Mouse (Mus musculus): Measurements from ENCODE around the gene B4galt2. TPM values are rescaled to one million over a fixed set of nuclear protein-coding genes. Genes with fewer than 3 reads are reported as not detected.

The B4galt2 gene
- total RNA-seq, 2 experiments from 2014 or later: 86.7 to 90.6 TPM

DNA sequence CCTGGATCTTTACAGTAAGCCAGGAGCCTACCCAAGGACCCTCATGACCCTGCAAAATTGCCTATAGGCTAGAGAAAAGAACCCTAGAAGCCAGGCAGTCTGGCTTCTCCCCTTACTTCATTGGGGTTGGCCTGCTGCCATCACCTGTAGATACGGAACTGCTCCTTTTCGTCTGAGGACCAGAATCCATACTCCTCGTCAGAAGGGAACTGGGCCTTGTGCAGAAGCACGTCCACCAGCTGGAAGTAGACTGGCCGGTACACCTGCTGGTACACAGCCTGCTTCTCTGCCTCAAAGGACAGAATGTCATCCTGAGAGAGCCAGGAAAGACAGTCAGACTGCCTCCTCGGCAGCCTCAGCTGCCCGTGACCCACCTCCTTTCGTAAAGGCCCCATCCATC lies 21.5 kb upstream of the B4galt2 start:
- no peak for TF ChIP-seq CTCF (IDR thresholded peaks at IDR 0.05)
- Histone ChIP-seq H3K4me3 (no peak overlapping the region), H3K27ac (peak overlapping the region; percentile 40)
- no peak for DNase-seq (ENCODE audit: extremely low spot score in 1 of 2, low spot score in 2 of 2)
- intact Hi-C loops (cut with DNase I): no loop called here

DNA sequence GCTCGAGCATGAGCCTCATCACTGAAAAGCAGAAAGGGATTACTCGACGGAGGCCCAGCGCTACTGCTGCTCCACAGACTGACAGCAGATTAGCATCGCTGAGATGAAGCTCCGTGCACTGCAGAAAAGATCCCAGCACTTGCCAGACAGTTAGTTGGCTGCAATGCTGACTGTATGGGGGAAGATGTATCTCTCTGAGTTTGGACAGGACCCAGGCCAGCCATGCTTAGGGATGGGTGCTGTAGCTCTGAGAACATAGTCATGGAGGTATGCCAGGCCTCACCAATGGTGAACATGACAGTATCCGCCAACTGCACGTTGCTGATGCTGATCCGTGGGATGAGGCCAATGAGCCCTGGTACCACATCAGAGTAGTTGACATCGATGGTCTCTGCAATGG lies 20.8 kb upstream of the B4galt2 start:
- intact Hi-C loops (cut with DNase I): no loop called here
- peak overlapping the region; percentile 40; the same call in 1 of the 2 replicates for H3K27ac ChIP-seq
- no peak for DNase-seq (ENCODE audit: extremely low spot score in 1 of 2, low spot score in 2 of 2)
- no peak for TF ChIP-seq CTCF (IDR thresholded peaks at IDR 0.05)
- no peak overlapping the region for H3K4me3 ChIP-seq

DNA sequence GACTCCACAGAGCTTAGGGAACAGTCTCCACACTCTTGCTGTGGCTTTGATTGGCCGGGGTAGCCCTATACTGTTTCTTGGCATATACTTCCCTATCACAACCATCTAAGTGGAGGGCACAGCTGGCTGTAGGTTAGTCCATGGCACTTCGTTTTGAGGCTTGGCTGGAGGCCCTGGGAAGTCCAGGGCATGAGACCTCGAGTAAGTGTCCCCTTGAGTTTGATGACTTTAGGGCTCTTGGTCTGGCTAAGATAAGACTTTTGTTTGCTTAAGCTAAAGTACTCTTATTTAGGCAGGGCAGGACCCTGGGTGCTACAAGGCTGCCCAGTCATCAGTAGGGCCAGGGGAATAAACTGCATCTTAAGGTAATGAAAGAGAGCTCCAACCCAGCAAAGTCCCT lies 14.8 kb upstream of the B4galt2 start:
- Histone ChIP-seq H3K4me3 (no peak overlapping the region), H3K27ac (no peak overlapping the region)
- intact Hi-C loops (cut with DNase I): no loop called here
- no peak for TF ChIP-seq CTCF (IDR thresholded peaks at IDR 0.05)
- no peak for DNase-seq (ENCODE audit: extremely low spot score in 1 of 2, low spot score in 2 of 2)

DNA sequence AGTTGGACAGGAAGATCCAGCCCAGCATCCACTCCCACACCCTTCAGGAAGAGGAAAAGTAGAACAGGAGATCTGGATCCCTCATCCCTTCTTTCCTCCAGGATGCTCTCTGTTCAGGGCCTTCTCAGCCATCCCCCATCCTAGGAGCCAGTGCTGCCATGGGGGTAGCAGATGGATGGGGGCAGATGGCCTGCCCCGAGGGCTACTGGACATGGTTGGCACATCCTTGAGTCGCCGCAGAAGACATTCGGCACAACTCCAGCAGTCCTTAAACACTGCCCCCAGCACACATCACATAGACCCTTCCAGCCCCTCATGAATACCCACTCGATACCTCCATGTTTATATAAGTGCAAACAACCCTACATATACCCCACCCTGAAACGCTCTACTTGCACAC lies 12.7 kb upstream of the B4galt2 start:
- TF ChIP-seq CTCF (IDR thresholded peaks at IDR 0.05): no peak
- intact Hi-C loops (cut with DNase I): no loop called here
- no peak for DNase-seq (ENCODE audit: extremely low spot score in 1 of 2, low spot score in 2 of 2)
- no peak overlapping the region for H3K4me3 ChIP-seq
- H3K27ac ChIP-seq: no peak overlapping the region

DNA sequence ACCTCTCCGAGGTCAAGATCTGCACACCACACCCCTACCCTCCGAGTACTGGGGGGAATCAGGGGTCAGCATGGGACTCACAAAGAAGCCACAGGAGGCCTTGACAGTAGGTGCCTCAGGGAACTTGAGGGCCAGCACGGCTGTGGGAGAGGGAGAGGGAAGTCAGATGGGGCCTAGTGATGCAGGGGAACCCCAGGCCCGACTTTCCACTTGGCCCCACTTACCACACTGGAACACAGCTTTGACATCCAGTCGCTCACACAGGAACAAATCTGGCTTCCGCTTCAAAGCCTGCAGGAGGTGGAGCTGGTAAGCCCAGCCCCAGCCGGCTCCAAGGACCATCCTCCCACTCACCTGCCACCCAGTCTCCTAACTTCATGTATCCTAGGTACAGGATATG lies 12.1 kb upstream of the B4galt2 start:
- intact Hi-C loops (cut with DNase I): loop anchor here (1.0 kb wide), 1 partner anchor 8 kb away; no protein-coding TSS in a partner anchor
- no peak for TF ChIP-seq CTCF (IDR thresholded peaks at IDR 0.05)
- Histone ChIP-seq H3K4me3 (no peak overlapping the region), H3K27ac (no peak overlapping the region)
- DNase-seq (ENCODE audit: extremely low spot score in 1 of 2, low spot score in 2 of 2): no peak

DNA sequence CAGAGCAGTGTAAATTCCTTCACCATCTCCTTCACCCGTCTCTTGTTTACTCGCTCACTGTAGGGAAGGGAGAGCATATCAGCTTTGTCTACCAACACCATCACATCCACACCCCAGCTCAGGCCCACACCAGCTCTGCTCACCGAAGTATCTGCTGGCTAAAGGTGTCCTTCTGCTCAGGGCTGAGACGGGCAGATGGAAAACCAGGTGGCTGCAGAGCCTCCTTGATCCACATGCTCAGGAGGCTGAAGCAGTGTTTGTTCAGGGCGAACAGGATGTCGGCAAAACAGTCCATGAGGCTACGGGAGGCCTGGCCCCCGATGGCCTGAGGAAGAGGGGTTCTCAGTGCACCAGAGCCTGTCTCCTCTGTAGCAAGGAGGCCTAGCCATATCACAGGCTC lies 11.3 kb upstream of the B4galt2 start:
- intact Hi-C loops (cut with DNase I): no loop called here
- H3K27ac ChIP-seq: no peak overlapping the region
- no peak for TF ChIP-seq CTCF (IDR thresholded peaks at IDR 0.05)
- no peak for DNase-seq (ENCODE audit: extremely low spot score in 1 of 2, low spot score in 2 of 2)
- no peak overlapping the region for H3K4me3 ChIP-seq

DNA sequence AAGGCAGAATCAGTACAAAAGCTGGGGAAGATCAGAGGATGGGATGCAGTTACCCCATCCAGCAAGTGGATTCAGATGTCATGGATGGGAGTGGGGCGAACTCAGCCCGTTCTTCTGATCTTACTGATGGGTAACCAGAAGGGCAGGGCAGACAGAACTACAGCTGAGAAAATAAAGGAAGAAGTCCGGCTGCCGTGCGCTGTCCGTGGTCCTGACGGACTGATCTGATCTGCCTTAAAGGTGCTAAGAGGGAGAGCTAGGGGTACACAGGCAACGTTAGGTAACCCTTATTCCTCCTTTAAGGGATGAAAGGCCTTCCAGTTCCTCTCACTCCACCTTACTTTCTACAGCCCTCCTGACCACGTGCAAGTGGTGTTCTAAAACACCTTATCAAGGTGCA lies 10.1 kb upstream of the B4galt2 start:
- no peak for TF ChIP-seq CTCF (IDR thresholded peaks at IDR 0.05)
- intact Hi-C loops (cut with DNase I): no loop called here
- Histone ChIP-seq H3K27ac (no peak overlapping the region), H3K4me3 (no peak overlapping the region)
- no peak for DNase-seq (ENCODE audit: extremely low spot score in 1 of 2, low spot score in 2 of 2)

DNA sequence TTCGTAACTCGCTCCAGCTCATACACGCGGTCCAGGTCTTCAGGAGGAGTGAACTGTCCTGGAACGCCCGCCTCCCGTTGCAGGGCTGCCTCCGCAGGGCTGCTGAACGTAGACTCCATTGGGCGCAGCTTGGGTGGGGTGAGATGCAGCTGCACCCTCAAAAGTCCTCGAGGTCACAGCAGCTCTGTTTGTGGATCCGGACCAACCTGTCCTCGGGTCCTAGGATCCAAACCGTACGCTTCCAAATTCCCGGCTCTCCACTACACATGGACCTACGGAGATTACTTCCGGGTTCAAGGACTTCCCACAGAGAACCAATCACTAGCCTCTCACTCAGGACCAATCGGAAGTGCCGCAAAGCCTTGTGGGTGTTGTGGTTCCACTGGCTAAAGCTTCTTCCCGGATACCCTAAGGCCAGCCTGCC lies 8.5 kb upstream of the B4galt2 start, which contains the start of gene Dph2:
Gene Dph2 (minus strand): TSS at position 295 of the 424 bp plus-strand sequence.
- intact Hi-C loops (cut with DNase I): no loop called here
- TF ChIP-seq CTCF (IDR thresholded peaks at IDR 0.05): no peak
- H3K27ac ChIP-seq: peak within 1 kb of the TSS; percentile 6; the same call in 1 of the 2 replicates
- peak within 1 kb of the TSS; percentile 67 for H3K4me3 ChIP-seq
- DNase-seq (ENCODE audit: extremely low spot score in 1 of 2, low spot score in 2 of 2): peak; percentile 73 to 80

DNA sequence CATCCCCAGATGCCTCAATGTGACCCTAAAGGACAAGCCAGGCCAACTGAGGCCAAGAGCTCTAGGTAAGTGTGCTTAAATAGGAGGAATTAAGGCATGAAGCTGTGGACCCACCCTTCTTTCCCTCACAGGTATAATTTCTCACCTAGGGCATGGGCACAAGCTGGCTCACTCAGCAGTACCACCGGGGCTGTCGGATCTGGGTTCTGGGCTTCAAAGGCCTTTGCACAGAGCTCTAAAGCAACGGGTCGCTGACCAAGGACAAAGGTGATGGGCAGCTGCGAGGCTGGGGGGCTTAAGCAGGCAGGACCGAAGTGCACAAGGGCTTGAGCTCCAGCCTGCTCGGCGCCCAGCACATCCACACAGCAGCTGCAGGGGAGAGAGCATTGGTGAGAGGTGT lies 7.5 kb upstream of the B4galt2 start:
- H3K4me3 ChIP-seq: no peak overlapping the region
- intact Hi-C loops (cut with DNase I): no loop called here

DNA sequence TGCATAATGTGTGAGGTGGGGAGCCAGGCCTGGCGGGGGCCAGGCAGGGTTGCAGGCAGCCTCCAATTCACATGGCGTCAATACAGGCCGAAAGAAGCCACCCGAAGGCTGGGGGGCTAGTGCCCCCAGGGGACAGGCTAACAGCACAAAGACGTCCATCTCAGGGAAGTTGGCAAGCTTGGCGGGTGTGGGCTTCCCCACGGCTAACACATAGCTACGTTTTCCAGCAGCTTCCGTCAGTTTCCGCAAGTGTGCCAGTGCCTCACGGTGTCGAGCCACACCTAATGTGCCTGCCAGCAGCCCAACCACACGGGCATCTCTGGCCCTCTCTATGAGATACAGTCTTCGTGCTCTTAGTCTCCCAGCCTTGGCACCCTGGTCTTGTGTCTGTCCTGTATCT lies 6.7 kb upstream of the B4galt2 start:
- TF ChIP-seq CTCF (IDR thresholded peaks at IDR 0.05): no peak
- intact Hi-C loops (cut with DNase I): no loop called here
- no peak for DNase-seq (ENCODE audit: extremely low spot score in 1 of 2, low spot score in 2 of 2)
- Histone ChIP-seq H3K4me3 (no peak overlapping the region), H3K27ac (no peak overlapping the region)

More for the DNA sequence above, 7.5 kb upstream of the B4galt2 start:
- no peak for TF ChIP-seq CTCF (IDR thresholded peaks at IDR 0.05)
- no peak overlapping the region for H3K27ac ChIP-seq
- no peak for DNase-seq (ENCODE audit: extremely low spot score in 1 of 2, low spot score in 2 of 2)

DNA sequence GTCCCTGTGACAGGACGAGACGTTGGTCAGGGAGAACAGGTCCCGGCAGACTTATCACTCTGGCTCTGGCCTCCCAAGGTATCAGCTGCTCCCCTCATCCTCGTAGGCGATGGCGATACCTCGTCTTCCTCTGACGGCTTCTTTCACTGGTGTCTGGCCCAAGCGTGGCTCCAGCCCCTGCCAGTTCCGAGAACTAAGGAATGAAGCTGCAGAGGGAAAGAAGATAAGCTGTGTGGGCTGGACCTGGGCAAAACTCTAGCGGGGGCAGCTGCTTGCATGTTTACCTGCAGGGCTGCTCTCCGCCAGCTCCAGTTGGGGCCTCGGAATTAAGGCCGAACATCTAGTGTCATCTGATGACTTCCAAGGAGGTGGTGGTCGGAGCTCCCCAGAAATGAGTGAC lies 6.2 kb upstream of the B4galt2 start:
- intact Hi-C loops (cut with DNase I): no loop called here
- no peak for DNase-seq (ENCODE audit: extremely low spot score in 1 of 2, low spot score in 2 of 2)
- no peak overlapping the region for H3K4me3 ChIP-seq
- no peak for TF ChIP-seq CTCF (IDR thresholded peaks at IDR 0.05)
- H3K27ac ChIP-seq: no peak overlapping the region

DNA sequence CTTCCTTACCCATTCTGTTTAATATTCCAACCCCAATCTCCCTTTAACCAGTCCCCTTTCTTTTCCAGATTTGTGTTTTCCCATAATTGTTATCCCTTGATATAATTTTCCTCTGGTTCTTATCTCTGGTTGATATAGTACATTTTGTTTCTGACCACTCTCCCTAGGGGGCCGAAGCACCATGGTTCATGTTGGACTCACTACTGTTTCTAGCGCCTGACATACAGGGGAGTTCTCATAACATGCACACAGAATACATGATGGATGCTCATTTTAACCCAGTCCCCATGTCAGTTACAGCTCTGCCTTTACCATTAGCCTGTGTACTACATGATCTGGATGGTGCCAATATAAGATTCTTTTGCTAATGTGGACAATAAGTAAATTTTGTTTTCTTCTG lies 4.6 kb upstream of the B4galt2 start:
- intact Hi-C loops (cut with DNase I): loop anchor here (2.0 kb wide), 1 partner anchor 27 kb away; the partner anchor contains the start of gene Ipo13
- no peak for TF ChIP-seq CTCF (IDR thresholded peaks at IDR 0.05)
- Histone ChIP-seq H3K4me3 (peak overlapping the region; percentile 89), H3K27ac (peak overlapping the region; percentile 97; the same call in 1 of the 2 replicates)
- DNase-seq (ENCODE audit: extremely low spot score in 1 of 2, low spot score in 2 of 2): no peak

DNA sequence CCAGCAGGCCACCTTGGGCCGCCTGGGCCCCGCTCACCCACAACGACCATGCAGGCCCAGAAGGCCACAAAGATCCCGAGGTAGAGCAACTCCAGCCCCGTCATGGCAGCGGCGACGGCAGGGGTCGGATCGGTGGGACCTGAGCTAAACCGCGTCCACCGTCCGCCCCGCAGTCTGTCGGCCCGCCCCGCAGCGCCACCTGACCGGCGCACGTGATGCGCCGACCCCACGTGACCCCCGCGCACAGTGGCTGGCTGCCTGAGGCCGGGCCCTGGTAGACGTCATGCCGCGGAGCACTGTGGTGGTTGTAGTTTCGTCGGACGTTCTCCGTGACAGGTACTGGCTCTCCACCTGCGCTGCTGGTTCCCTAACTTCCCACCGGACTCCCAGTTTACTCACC lies 3.8 kb upstream of the B4galt2 start, which contains the start of gene Atp6v0b:
Gene Atp6v0b (minus strand): TSS at position 201 of the 400 bp plus-strand sequence.
- intact Hi-C loops (cut with DNase I): loop anchor here (2.0 kb wide), 1 partner anchor 28 kb away; the partner anchor contains the start of gene Ipo13
- DNase-seq (ENCODE audit: extremely low spot score in 1 of 2, low spot score in 2 of 2): peak; percentile 96
- peak within 1 kb of the TSS; percentile 89 for H3K4me3 ChIP-seq
- TF ChIP-seq CTCF (IDR thresholded peaks at IDR 0.05): no peak
- H3K27ac ChIP-seq: peak within 1 kb of the TSS; percentile 97

Measured in left cerebral cortex, adult 2 months (tissue).